Mouse (Mus musculus) G1E (cell line): ENCODE results near the gene F10.

ENCODE experiments used
- CTCF ChIP-seq: IDR thresholded peaks from 2 replicates; pipeline ENCODE4 v1.5.1; 2012; ENCODE audit warnings: low read depth, low read length, inconsistent platforms, mixed read lengths
- GATA1 ChIP-seq: IDR thresholded peaks from 2 replicates; pipeline ENCODE4 v1.6.1; 2012; ENCODE audit warnings: borderline replicate concordance, low read length, inconsistent platforms, mixed read lengths
- POLR2AphosphoS5 ChIP-seq: IDR thresholded peaks from 2 replicates; pipeline ENCODE4 v1.6.1; 2012; ENCODE audit warnings: low read depth, low read length, inconsistent platforms; ENCODE audit not compliant: insufficient replicate concordance
- TAL1 ChIP-seq: conservative IDR thresholded peaks from 2 replicates; pipeline ENCODE4 v1.6.1; 2012; ENCODE audit warnings: low read depth, low read length, inconsistent platforms, mixed read lengths

GRCm38 (mm10) chr8:12996831-12997275, 40.3 kb upstream of the F10 start:
- TF ChIP-seq CTCF, result no peak
- no peak for TF ChIP-seq POLR2AphosphoS5
- TF ChIP-seq TAL1, result no peak
- TF ChIP-seq GATA1, result no peak
